Mouse (Mus musculus) olfactory bulb, adult 2 months (tissue): ENCODE results near the gene Pdgfra.

Experiments
- CTCF ChIP-seq: fragments of 200-500 bp; IDR thresholded peaks from 2 replicates; pipeline ENCODE4 v1.5.1; 2012; ENCODE audit warnings: low read depth, mild to moderate bottlenecking, low read length, moderate library complexity; ENCODE audit not compliant: insufficient read depth
- POLR2A ChIP-seq: fragments of 200-500 bp; IDR thresholded peaks from 2 replicates; pipeline ENCODE4 v1.6.1; 2012; ENCODE audit warnings: mild to moderate bottlenecking, low read depth, low read length, moderate library complexity; ENCODE audit not compliant: insufficient read depth

GRCm38 (mm10) chr5:75143092-75143491 lies 9.0 kb upstream of the Pdgfra start:
- TF ChIP-seq POLR2A: no peak
- no peak for TF ChIP-seq CTCF
